Mouse (Mus musculus) limb, embryonic 12.5 days (tissue): Measurements from ENCODE around the gene Ptn. TPM values are rescaled to one million over a fixed set of nuclear protein-coding genes. Genes with fewer than 3 reads are reported as not detected.

ENCODE experiments used
- ATAC-seq: fragments of 200-750 bp; cut with Nextera tagmentation; 2 replicates; pipeline ENCODE4 v1.8.0; 2017; ENCODE audit warnings: low read depth, moderate TSS enrichment; ENCODE audit not compliant: insufficient number of reproducible peaks, insufficient read depth, low FRiP score, low TSS enrichment
- H3K27ac ChIP-seq: fragments of 300-500 bp; sonication (generic); 2 replicates; pipeline ENCODE4 v1.5.1; 2016; ENCODE audit warnings: mild to moderate bottlenecking, moderate library complexity
- H3K27me3 ChIP-seq: fragments of 300-500 bp; sonication (generic); 2 replicates; pipeline ENCODE4 v1.6.1; 2016; ENCODE audit warnings: mild to moderate bottlenecking, moderate library complexity
- H3K36me3 ChIP-seq: fragments of 300-500 bp; sonication (generic); 2 replicates; pipeline ENCODE4 v1.6.1; 2016; ENCODE audit warnings: mild to moderate bottlenecking, moderate library complexity
- H3K4me1 ChIP-seq: fragments of 300-500 bp; sonication (generic); replicated peaks from 2 replicates; pipeline ENCODE4 v1.6.1; 2016
- H3K4me2 ChIP-seq: fragments of 300-500 bp; sonication (generic); 2 replicates; pipeline ENCODE4 v1.6.1; 2016; ENCODE audit warnings: mild to moderate bottlenecking, moderate library complexity
- H3K4me3 ChIP-seq: fragments of 300-500 bp; sonication (generic); replicated peaks from 2 replicates; pipeline ENCODE4 v1.5.1; 2016; ENCODE audit warnings: mild to moderate bottlenecking
- H3K9ac ChIP-seq: fragments of 300-500 bp; sonication (generic); replicated peaks from 2 replicates; pipeline ENCODE4 v1.6.1; 2016; ENCODE audit warnings: mild to moderate bottlenecking, moderate library complexity
- H3K9me3 ChIP-seq: fragments of 300-500 bp; sonication (generic); 2 replicates; pipeline ENCODE4 v1.6.1; 2016; ENCODE audit warnings: mild to moderate bottlenecking, moderate library complexity
- WGBS: fragments of 180-500 bp; shearing (Covaris S2); methylation state at CpG from one replicate; pipeline ENCODE4 v1.1.7; 2016; 5-methylcytosine and 5-hydroxymethylcytosine counted together
- microRNA-seq: library from miRNA; unstranded; fragments of <30 nt; microRNA quantifications from one replicate; pipeline ENCODE4, GENCODE M21; 2017
- polyA plus RNA-seq: library from polyadenylated mRNA; unstranded; fragments of >200 nt; fragmentation: Nextera tagmentation; extraction: Ambion mirVana; gene quantifications from 2 replicates; pipeline ENCODE4 v1.2.1, GENCODE M21; 2016

Ptn gene
- polyA plus RNA-seq, 1 experiment from 2014 or later: 395 TPM

- 87% methylated on average over 4 of the region's 4 CpGs for WGBS
- Histone ChIP-seq H3K9me3 (no peaks in the 10 kb centered on the region), H3K4me3 (no peak overlapping the region), H3K4me1 (no peaks in the 10 kb centered on the region; the same call in 1 of the 2 replicates), H3K4me2 (no peak overlapping the region), H3K36me3 (no peaks in the 10 kb centered on the region), H3K27ac (no peak overlapping the region), H3K9ac (no peak overlapping the region), H3K27me3 (no peaks in the 10 kb centered on the region)
- ATAC-seq: no peak
Observed at GRCm38 (mm10) chr6:36690941-36691340, 119.1 kb downstream of the Ptn start.

DNA sequence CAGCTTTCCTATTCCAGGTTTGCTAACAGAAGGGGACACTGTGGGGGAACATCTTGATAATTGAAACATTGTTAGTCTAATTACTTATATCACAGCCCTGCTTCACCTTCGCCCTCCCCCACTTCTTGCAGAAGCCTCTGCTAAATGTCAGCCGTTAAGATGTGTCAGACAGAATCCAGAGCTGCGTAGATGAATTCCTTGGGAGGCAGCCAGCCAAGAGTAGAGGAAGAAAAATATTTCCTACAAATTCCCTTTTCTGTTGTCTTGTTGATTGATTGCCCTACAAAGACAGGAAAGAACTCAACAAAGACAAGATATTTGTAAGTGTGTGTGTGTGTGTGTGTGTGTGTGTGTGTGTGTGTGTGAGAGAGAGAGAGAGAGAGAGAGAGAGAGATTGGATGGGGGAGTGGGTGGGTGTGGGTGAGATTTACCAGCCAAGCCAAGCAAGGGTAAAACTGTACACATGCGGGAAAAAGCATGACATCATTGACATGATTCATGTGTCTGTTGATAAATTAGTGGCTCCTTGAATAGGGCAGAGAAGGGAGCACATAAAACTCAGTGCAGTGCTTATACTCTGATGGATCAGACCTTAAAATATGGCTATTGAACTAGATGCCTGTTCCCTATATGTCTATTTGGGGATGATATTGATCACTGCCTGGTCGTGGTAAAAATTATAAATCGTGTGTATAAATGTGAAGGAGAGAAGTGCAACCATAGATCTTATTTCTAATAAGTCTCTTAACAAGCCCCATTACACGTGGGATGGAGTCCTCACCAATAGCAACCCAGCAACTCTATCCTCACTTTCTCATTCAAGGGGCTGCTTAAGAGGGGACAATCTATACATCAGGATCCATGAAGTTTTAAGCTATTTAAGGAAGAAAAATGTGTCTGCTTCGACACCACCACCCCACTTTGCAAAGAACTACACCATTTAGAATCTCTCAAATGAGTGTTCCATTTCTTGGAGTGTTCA lies 133.0 kb downstream of the Ptn start:
- no peaks in the 10 kb centered on the region for H3K36me3 ChIP-seq
- no peak overlapping the region for H3K4me3 ChIP-seq
- H3K4me2 ChIP-seq: no peak overlapping the region
- ATAC-seq: no peak
- 0 out of 2 replicates have a peak, but pooled peaks cover 3% of the 10 kb centered on the region for H3K4me1 ChIP-seq
- no peak overlapping the region for H3K9ac ChIP-seq
- 50% methylated on average over 8 of the region's 8 CpGs for WGBS
- no peaks in the 10 kb centered on the region for H3K27me3 ChIP-seq
- no peak overlapping the region for H3K27ac ChIP-seq
- no peaks in the 10 kb centered on the region for H3K9me3 ChIP-seq

DNA sequence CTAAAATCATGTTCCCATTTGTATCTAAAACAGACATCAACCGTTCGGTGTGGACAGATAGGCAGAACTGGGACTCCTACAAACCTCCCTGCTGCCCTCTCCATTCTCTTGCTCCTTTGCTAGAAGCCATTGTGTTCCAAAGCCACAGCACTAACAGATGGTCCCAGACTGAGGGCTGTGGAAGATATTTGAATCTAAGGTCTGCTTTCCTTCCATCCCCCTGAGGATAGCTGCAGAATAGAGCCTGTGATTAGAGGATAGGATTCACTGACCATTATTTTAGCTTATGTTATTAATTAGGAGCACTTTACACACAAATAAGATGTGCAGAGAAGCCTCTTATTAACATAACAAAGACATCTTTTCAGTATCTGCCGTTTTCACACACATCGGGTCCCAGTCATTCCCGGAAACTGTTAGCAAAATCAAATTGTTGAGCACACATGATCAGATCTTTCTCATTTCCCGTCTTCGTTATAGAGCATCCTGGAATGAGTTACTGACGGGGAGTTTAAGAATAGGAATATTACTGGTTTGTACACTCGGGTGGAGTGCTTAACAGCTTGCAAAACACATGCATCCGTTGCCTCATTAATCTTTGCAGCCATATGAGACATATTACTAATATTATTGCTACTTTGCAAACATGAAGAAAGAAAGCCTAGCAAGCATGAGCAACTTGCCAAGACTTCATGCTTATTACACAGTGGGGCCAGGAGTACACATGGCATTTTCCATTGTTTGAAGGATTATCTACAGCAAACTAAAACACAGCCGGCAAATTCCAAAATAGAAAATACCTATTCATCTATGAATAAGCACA lies 137.4 kb downstream of the Ptn start:
- 0 out of 2 replicates have a peak, but pooled peaks cover 3% of the 10 kb centered on the region for H3K4me1 ChIP-seq
- no peak overlapping the region for H3K4me2 ChIP-seq
- H3K27ac ChIP-seq: no peak overlapping the region
- no peak for ATAC-seq
- H3K27me3 ChIP-seq: no peaks in the 10 kb centered on the region
- no peak overlapping the region for H3K9ac ChIP-seq
- 85% methylated on average over 11 of the region's 11 CpGs for WGBS
- no peak overlapping the region for H3K4me3 ChIP-seq
- H3K36me3 ChIP-seq: no peaks in the 10 kb centered on the region
- H3K9me3 ChIP-seq: no peaks in the 10 kb centered on the region

- 82% methylated on average over 3 of the region's 3 CpGs for WGBS
Observed at GRCm38 (mm10) chr6:36671274-36671673, 138.7 kb downstream of the Ptn start.

More at GRCm38 (mm10) chr6:36671274-36671673, 138.7 kb downstream of the Ptn start:
- ATAC-seq: no peak
- H3K4me3 ChIP-seq: no peak overlapping the region
- H3K9ac ChIP-seq: no peak overlapping the region
- H3K9me3 ChIP-seq: no peaks in the 10 kb centered on the region
- no peaks in the 10 kb centered on the region for H3K27me3 ChIP-seq
- H3K36me3 ChIP-seq: no peaks in the 10 kb centered on the region
- no peak overlapping the region for H3K4me2 ChIP-seq
- H3K27ac ChIP-seq: no peak overlapping the region
- H3K4me1 ChIP-seq: no peaks in the 10 kb centered on the region

Small RNAs within 50 kb of the gene (microRNA-seq; reads per million reads assigned to microRNA genes)
- not detected for gene Gm25111
